Mouse (Mus musculus): ENCODE results near the gene Fbxw8. TPM values are rescaled to one million over a fixed set of nuclear protein-coding genes. Genes with fewer than 3 reads are reported as not detected.

The Fbxw8 gene
- polyA plus RNA-seq (2012; rRNA removed), result 18.0 and 20.9 TPM in 2 replicates

DNA sequence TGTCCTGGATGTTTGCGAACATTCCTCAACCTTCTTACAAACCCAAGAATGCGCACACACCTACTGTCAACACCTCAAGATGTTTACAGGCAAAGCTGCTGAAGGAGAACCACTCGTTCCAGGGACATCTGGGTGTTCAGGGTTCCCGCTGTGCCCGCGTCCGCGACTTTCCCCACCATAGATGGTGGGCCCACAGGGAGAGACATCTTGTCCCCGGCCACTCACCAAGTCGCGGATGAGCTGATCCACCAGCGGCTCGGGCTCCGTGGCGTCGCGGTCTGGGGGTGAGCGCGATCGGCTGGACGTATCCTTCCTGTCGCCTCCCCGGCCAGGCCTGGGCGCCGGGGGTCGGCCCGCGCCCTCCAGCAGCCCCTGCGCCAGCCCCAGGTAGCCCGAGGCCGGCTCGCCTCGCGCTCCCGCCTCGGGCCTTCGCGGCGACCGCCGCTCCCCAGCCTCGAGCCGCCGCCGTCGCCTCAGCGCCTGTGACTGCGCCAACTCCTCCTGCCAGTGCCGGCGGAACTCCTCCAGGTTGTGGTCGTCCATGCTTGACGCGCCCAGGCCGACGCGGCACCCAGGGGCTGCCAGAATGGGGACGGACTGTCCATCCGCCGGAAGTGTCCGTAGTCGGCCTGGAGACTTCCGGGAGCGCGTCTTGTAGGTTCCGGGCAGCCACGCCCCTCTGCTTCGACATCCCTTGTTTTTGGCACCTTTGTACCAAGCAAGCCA lies at the start of gene Fbxw8:
Gene Fbxw8 (minus strand): TSS at position 626 of the 726 bp plus-strand sequence.
- Histone ChIP-seq H3K27ac (ENCODE audit: control insufficient read depth, insufficient read depth, low read length) (no peak within 1 kb of the TSS), H3K4me1 (replicated peaks; ENCODE audit: control insufficient read depth, insufficient read depth, low read length) (peaks cover 27% of the 10 kb centered on the region), H3K4me3 (ENCODE audit: control insufficient read depth, insufficient read depth, low read length) (peak within 1 kb of the TSS; percentile 74), H3K27me3 (ENCODE audit: control insufficient read depth, insufficient read depth, low read length) (no peaks in the 10 kb centered on the region; the same call in 1 of the 2 replicates), H3K36me3 (ENCODE audit: control insufficient read depth, insufficient read depth, low read length) (no peaks in the 10 kb centered on the region)
- TF ChIP-seq POLR2A (IDR thresholded peaks at IDR 0.05; ENCODE audit: control insufficient read depth, extremely low read depth, insufficient read depth, low read length, poor library complexity) (no peak), CTCF (IDR thresholded peaks at IDR 0.05; ENCODE audit: borderline replicate concordance, control insufficient read depth, extremely low read depth, insufficient read depth, low read length, poor library complexity) (no peak)
- 2% methylated on average over 65 of the region's 67 CpGs for WGBS
- peak; percentile 23 for DNase-seq

GRCm38 (mm10) chr5:118204675-118205440 lies 49.6 kb upstream of the Fbxw8 start:
- no peak overlapping the region for H3K27ac ChIP-seq (ENCODE audit: control insufficient read depth, insufficient read depth, low read length)
- no peaks in the 10 kb centered on the region for H3K36me3 ChIP-seq (ENCODE audit: control insufficient read depth, insufficient read depth, low read length)
- H3K27me3 ChIP-seq (ENCODE audit: control insufficient read depth, insufficient read depth, low read length), result no peaks in the 10 kb centered on the region
- H3K4me1 ChIP-seq (replicated peaks; ENCODE audit: control insufficient read depth, insufficient read depth, low read length), result no peaks in the 10 kb centered on the region
- H3K4me3 ChIP-seq (ENCODE audit: control insufficient read depth, insufficient read depth, low read length), result no peak overlapping the region
- no peak for TF ChIP-seq CTCF (IDR thresholded peaks at IDR 0.05; ENCODE audit: borderline replicate concordance, control insufficient read depth, extremely low read depth, insufficient read depth, low read length, poor library complexity)
- no peak for TF ChIP-seq POLR2A (IDR thresholded peaks at IDR 0.05; ENCODE audit: control insufficient read depth, extremely low read depth, insufficient read depth, low read length, poor library complexity)
- DNase-seq, result no peak
- WGBS, result 40% methylated on average over 16 of the region's 16 CpGs

GRCm38 (mm10) chr5:118199670-118200069 lies 44.4 kb upstream of the Fbxw8 start:
- H3K36me3 ChIP-seq (ENCODE audit: control insufficient read depth, insufficient read depth, low read length), result no peaks in the 10 kb centered on the region
- WGBS, result 91% methylated on average over 5 of the region's 5 CpGs
- TF ChIP-seq CTCF (IDR thresholded peaks at IDR 0.05; ENCODE audit: borderline replicate concordance, control insufficient read depth, extremely low read depth, insufficient read depth, low read length, poor library complexity) (no peak), POLR2A (IDR thresholded peaks at IDR 0.05; ENCODE audit: control insufficient read depth, extremely low read depth, insufficient read depth, low read length, poor library complexity) (no peak)
- H3K27me3 ChIP-seq (ENCODE audit: control insufficient read depth, insufficient read depth, low read length), result no peaks in the 10 kb centered on the region
- H3K27ac ChIP-seq (ENCODE audit: control insufficient read depth, insufficient read depth, low read length), result no peak overlapping the region
- H3K4me3 ChIP-seq (ENCODE audit: control insufficient read depth, insufficient read depth, low read length), result no peak overlapping the region
- no peaks in the 10 kb centered on the region for H3K4me1 ChIP-seq (replicated peaks; ENCODE audit: control insufficient read depth, insufficient read depth, low read length)
- DNase-seq, result no peak

DNA sequence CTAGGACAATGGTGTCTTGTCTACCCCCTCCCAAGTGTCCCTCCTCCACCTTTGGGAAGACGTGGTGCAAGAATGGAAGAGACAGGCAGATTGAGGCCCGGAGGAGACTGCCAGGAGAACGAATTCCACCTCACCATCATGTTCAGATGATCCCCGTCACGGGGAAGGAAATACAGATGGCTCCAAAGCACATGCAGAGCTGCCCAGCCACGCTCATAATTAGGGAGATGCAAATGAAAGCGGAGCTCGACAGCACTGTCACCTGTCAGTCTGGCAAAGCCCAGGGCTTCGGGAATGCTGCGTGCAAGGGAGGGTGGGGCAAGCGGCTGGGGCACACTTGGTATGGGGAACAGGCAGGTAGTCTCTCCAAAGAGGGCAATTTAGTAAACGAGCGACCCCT lies 42.2 kb upstream of the Fbxw8 start:
- Histone ChIP-seq H3K4me3 (ENCODE audit: control insufficient read depth, insufficient read depth, low read length) (no peak overlapping the region), H3K4me1 (replicated peaks; ENCODE audit: control insufficient read depth, insufficient read depth, low read length) (no peaks in the 10 kb centered on the region), H3K36me3 (ENCODE audit: control insufficient read depth, insufficient read depth, low read length) (no peaks in the 10 kb centered on the region), H3K27ac (ENCODE audit: control insufficient read depth, insufficient read depth, low read length) (no peak overlapping the region), H3K27me3 (ENCODE audit: control insufficient read depth, insufficient read depth, low read length) (no peaks in the 10 kb centered on the region)
- 83% methylated on average over 13 of the region's 13 CpGs for WGBS
- TF ChIP-seq POLR2A (IDR thresholded peaks at IDR 0.05; ENCODE audit: control insufficient read depth, extremely low read depth, insufficient read depth, low read length, poor library complexity), result no peak
- no peak for TF ChIP-seq CTCF (IDR thresholded peaks at IDR 0.05; ENCODE audit: borderline replicate concordance, control insufficient read depth, extremely low read depth, insufficient read depth, low read length, poor library complexity)
- DNase-seq, result no peak

- DNase-seq, result no peak
- Histone ChIP-seq H3K4me3 (ENCODE audit: control insufficient read depth, insufficient read depth, low read length) (no peak overlapping the region), H3K36me3 (ENCODE audit: control insufficient read depth, insufficient read depth, low read length) (no peaks in the 10 kb centered on the region), H3K27ac (ENCODE audit: control insufficient read depth, insufficient read depth, low read length) (no peak overlapping the region), H3K4me1 (replicated peaks; ENCODE audit: control insufficient read depth, insufficient read depth, low read length) (no peaks in the 10 kb centered on the region), H3K27me3 (ENCODE audit: control insufficient read depth, insufficient read depth, low read length) (no peaks in the 10 kb centered on the region)
- WGBS, result 48% methylated on average over 18 of the region's 18 CpGs
- no peak for TF ChIP-seq CTCF (IDR thresholded peaks at IDR 0.05; ENCODE audit: borderline replicate concordance, control insufficient read depth, extremely low read depth, insufficient read depth, low read length, poor library complexity)
- TF ChIP-seq POLR2A (IDR thresholded peaks at IDR 0.05; ENCODE audit: control insufficient read depth, extremely low read depth, insufficient read depth, low read length, poor library complexity), result no peak
Measured at GRCm38 (mm10) chr5:118192221-118192620, 37.0 kb upstream of the Fbxw8 start.

DNA sequence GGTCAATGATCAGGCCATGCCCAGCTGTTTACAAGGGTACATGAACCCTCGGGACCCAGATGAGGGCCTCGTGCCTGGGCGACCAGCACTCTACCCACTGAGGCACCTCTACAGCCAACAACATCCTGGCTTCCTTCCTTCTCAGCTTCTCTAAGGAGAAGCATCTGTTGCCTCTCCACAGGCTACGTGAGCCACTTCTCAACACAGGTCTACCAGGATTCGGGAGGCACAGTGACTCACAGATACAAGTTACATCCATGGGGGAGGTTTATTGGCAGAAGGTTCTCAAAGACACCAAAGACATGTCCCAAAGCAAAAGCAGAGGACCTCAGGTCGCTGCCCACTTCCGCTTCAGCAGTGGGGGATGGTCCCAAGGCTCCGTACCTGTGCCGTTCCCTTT lies 35.2 kb upstream of the Fbxw8 start:
- H3K27ac ChIP-seq (ENCODE audit: control insufficient read depth, insufficient read depth, low read length), result no peak overlapping the region
- TF ChIP-seq CTCF (IDR thresholded peaks at IDR 0.05; ENCODE audit: borderline replicate concordance, control insufficient read depth, extremely low read depth, insufficient read depth, low read length, poor library complexity) (no peak), POLR2A (IDR thresholded peaks at IDR 0.05; ENCODE audit: control insufficient read depth, extremely low read depth, insufficient read depth, low read length, poor library complexity) (no peak)
- H3K36me3 ChIP-seq (ENCODE audit: control insufficient read depth, insufficient read depth, low read length), result no peaks in the 10 kb centered on the region
- H3K27me3 ChIP-seq (ENCODE audit: control insufficient read depth, insufficient read depth, low read length), result no peaks in the 10 kb centered on the region
- no peaks in the 10 kb centered on the region for H3K4me1 ChIP-seq (replicated peaks; ENCODE audit: control insufficient read depth, insufficient read depth, low read length)
- 65% methylated on average over 9 of the region's 9 CpGs for WGBS
- no peak overlapping the region for H3K4me3 ChIP-seq (ENCODE audit: control insufficient read depth, insufficient read depth, low read length)
- no peak for DNase-seq
